Mouse (Mus musculus) brain, adult 2 months (tissue): Measurements from ENCODE around the gene Ppfibp1.

Source experiments
- DNase-seq: peaks from one replicate; pipeline ENCODE4 v3.0.0; 2011; ENCODE audit warnings: low read depth, low spot score

Gene Ppfibp1

DNA sequence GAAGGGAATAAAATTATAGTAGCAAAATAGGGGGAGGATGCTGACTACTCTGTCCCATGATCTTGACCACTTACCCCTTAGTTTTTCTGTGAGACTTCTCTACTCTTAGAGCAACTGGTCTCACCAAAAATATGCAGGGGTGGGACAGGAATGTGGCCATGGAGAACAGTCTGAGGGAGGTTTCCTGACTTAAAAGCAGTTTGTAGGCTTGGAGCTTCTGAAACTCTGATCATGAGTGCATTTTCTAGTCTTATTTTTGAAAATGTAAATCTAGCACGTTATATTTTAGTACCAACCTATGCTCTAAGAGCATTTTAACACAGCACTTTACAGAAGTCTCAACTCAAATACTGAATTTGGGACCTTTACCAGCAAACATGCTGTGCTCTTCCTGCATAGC lies 70.4 kb downstream of the Ppfibp1 start:
- DNase-seq = peak; percentile 57

DNA sequence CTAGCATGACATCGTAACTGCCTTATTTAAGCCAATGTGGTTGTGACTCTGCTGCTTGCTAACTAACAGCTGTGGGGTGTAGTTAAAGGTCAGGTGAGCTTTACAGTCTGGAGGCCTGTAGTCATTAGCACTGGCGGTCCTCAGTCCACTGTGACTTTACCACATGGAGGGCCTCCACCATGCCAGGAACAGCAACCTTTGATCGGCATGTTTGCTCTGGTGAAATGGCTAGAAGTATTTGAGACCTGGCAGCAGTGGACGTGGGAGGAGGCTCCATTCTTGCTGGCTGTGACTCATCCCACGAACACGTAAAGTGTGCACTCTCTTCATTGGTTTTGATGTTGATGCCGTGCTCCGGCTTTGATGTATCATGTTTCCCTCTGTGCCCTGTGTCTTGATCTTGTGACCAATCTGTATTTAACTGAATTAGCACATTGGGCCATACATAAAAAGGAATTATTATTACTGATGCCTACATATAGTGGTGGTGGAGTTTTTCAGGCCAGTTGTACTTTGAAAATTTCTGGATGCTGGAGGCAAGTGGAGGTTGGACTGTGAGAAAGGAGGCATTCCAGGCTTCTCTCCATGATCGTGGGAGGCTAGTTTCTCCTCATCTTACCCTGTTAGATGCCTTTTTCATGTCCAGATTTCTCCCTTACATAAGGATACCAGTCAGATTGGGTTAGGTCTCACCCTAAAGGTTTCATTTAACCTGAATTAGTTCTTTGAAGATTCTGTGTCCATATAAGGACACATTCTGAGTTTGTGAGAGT lies 71.8 kb downstream of the Ppfibp1 start:
- peak; percentile 69 for DNase-seq

DNA sequence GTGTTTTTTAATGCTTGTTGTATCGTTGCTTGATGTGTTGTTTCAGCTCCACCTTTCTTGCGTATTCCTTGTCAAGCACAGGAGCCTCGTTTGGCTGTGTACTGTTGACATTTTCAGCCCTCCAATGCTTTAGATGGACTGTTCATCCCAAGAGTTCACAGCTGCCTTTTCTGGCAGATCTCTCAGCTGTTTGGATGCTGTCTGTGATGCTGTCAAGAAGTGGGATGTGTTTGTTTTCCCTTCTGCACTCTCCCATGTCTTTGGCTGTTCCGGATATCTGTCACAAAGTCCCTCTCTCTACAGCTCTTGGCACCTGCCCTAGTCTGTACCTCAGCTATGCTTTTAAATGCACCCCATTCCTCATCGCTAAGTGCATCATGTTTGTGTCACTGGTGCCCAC lies 72.7 kb downstream of the Ppfibp1 start:
- DNase-seq = peak; percentile 52

- DNase-seq = peak; percentile 56
Observed at GRCm38 (mm10) chr6:146961832-146962481, 73.7 kb downstream of the Ppfibp1 start.

DNA sequence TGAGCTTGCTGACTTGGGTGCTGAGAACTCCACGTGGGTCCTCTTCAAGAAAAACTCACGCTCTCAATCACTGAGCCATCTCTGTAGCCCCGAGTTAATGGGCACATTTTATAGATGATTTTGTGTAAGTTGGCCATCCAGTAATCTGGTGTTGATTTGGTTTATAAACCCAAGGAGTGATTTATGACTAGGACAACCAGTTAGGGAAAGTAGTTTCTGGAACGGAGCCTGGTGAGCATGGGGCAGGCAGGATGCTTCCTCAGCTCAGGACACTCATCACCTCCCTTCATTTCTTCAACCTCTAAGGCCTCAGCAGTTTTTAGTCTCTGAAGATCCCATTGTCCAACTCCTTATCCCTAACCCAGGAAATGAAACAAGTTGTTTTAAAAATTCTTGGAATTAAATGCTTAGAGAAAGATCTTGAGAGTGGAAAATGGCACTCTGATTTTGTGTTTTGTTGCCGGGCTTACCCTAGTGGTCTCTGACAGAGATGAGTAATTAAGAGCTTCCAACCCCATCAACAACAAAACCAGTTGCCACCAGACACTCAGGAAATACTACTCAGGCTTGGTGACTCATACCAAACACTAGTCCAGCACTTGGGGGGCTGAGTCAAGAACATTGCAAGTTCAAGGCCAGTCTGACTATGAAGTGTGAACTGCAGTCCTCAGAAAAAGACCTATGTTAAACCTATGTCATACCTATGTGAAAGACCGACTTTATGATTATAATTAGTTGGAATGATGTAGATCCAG lies 75.3 kb downstream of the Ppfibp1 start:
- DNase-seq = no peak

DNA sequence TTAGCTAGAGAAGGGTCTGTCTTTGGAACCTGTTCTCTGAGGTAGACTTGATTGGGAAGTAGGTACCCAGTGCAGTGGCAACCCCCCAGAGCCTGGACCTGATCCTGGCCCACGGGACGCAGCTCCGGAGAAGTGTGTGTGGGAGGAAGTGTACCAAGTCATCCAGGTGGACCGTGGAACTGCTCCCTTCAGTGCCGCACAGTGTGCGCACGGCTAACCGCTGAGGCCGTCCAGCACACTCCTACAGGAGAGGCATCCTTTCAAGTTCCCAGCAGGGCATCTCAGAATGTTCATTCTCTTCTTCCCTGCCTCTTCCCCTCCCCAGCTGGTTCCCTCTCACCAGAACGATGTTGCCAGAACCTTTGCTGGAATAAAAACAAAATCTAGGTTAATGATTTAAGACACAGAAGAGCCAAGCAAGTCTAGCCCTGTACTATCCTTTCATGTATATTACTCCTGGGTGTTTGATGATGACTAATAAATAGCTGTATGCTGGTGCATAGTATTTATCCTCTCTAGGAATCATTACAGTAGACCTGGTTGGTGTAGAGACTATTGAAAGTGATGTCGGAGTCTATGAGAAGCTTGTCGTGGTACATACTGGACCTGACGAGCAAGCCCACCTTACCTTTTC lies 77.0 kb downstream of the Ppfibp1 start:
- DNase-seq = no peak

GRCm38 (mm10) chr6:146966446-146967019 lies 78.2 kb downstream of the Ppfibp1 start:
- no peak for DNase-seq

- no peak for DNase-seq
Observed at GRCm38 (mm10) chr6:146967836-146968235, 79.5 kb downstream of the Ppfibp1 start.

DNA sequence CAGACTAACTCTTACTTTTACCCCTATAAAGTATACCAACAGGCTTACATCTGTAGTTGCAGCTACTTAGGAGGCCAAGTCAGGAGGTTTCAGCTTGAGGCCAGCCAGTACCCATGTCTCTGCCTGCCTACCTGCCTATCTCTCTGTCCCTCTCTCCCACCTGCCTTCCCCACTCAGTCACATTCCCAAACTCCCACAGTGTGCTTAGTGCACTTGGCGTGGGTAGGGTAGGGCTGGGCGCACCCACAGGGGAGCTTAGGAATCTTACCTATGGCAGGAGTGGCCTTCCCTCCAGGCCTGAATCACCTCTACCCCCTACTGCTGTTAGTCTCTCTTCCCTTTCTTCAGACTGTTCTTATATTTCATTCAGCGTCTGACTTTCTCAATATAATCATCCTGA lies 82.5 kb downstream of the Ppfibp1 start:
- no peak for DNase-seq

DNA sequence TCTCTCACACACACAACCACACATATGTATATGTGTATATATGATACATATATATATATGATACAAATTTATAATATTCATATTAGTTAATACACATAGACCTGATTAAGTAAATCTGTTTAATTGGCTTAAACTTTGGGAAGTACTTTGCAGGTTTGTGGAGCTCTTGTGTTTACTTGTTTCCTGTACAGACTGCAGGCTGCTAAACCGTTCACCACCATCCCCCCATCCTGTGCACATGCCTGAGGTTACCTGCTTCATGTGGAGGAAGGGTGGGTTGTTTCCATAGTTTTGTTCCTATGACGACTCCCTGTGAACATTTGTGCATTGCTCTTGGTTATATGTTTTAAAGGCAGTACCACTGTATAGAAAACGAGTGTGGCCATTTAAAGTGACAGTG lies 83.1 kb downstream of the Ppfibp1 start:
- DNase-seq = no peak

DNA sequence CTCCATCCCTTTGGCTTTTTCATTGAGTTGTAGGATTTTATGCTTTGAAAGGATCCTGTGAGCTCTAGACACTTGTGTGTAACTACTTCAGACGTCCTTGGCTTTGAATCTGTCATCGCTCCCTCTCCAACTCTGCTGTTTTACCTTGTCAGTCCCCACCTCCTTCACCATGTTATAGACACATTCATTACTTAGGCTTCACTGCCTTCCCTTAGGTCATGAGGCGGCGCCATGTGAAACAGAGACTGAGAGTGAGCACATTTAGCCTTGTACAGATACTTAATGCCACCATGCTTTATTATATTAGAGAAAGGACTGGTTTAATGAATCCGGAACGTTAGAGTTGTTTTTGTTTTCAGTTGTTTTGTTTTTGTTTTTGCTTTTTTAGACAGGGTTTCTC lies 83.7 kb downstream of the Ppfibp1 start:
- DNase-seq = no peak

GRCm38 (mm10) chr6:146972740-146973139 lies 84.5 kb downstream of the Ppfibp1 start:
- DNase-seq = no peak

DNA sequence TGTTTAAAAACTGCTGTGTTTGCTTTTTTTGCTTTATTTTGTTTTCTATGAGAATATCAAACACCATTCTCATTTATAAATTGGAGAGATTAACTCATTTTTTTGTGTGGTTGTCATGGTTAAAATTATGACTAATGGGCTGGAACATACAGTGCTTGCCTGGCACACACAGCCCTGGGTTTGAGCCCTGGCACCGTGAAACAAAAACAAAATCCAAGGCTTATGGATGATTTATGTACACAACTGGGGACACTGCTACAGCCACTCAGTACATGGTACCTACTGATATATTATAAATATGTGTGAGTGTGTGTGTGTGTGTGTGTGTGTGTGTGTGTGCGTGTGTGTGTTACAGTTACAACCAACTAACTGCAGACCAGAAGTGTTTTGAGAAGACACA lies 85.1 kb downstream of the Ppfibp1 start:
- no peak for DNase-seq

DNA sequence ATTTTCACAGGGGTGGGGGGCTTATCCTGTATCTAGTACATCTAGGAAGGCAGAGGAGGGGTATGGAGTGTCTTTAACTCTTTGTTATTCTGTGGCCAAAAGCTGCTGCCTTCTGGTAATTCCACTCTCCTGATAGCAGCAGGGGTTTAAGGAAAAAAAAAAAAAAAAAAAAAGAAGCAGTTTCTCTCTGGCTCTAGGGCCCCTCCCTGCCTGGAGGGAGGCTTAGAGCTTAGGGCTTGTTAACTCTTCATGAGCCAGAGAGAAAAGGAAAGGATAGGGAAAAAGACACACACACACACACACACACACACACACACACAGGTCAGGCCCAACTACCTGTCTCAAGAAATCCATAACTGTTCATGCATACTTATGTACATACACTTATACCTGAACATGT lies 85.5 kb downstream of the Ppfibp1 start:
- no peak for DNase-seq

DNA sequence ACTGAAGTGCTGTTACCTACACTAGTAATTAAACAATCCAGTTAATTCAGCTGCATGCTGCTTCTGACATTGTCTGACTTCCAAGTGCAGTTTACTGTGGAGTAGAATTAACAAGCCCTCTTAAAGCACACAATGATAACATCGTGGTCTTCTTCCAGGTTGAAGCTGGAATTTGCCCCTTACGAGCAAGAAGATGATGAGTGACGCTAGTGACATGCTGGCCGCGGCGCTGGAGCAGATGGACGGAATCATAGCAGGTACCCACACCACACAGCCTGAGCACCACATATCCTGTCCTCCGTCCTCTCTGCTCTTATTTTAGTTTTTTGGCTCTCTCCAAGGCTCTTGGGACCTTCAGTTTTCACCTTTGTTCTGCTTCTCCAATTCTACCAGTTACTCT lies 88.2 kb downstream of the Ppfibp1 start:
- no peak for DNase-seq

DNA sequence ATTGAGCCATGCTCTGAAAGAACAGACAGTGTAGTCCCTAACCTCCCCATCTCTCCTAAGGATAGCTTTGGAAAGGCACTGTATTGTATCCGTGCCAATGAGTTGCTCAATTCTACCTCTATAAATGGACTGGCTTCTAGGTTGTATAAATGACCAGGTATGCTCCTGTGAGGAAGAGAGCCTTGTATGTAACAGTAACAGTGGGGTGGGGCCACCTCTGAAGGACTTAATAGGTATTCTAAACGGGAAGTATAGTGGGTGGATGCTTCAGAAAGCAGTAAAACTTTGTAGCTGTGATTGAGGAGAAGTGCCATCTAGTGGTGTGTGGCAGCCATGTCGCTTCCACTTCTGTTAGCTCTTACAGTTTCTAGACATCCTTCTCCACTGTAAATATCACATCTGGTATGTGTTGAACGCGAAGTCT lies 90.4 kb downstream of the Ppfibp1 start:
- DNase-seq = peak; percentile 53

DNA sequence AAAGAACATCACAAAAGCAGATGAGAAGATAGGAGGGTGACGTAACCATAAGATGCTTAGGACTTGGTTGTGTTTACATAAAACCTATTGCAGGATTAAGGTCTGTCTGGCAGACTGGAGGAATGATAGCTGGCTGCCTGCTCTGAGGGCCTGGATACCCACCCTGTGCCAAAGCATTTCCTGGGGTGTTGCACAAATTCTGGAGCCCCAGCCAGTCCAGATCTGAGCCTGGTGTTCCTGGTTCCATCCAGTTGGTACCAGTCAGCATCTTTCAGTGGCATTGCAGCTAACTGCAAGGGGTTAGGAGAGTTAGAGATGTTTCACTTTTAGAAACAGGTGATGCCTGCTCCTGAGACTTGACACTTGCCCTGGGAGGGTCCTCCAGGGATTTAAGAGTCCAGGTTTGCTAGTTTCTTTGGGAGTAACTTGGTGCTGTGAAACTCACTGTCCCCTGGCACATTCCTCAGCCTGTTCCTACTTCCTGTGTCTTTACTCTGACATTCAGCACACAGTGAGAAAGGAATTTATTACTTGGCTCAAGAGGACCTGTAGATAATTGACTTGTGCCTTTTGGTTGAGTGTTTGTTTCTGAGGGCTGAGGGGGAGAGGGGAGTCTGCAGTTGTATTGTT lies 90.9 kb downstream of the Ppfibp1 start:
- DNase-seq = no peak

DNA sequence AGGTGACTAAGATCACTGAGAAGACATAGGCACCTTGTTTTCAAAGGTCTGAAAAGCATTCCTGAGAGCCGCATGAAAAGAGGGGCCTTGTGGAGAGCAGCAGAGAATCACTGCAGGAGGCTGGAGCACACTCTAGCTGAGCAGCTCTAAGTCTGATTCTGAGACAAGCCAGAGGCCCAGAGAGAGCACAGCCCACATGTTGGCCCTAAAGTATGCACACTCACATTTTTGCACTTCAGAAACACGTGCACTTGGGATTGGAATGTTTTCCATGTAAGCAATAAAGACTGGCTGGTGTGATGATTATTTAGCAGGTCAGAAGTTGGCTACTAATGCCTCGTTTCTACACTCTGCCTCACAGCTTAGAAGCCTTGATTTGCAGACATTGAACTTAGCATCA lies 91.7 kb downstream of the Ppfibp1 start:
- no peak for DNase-seq

DNA sequence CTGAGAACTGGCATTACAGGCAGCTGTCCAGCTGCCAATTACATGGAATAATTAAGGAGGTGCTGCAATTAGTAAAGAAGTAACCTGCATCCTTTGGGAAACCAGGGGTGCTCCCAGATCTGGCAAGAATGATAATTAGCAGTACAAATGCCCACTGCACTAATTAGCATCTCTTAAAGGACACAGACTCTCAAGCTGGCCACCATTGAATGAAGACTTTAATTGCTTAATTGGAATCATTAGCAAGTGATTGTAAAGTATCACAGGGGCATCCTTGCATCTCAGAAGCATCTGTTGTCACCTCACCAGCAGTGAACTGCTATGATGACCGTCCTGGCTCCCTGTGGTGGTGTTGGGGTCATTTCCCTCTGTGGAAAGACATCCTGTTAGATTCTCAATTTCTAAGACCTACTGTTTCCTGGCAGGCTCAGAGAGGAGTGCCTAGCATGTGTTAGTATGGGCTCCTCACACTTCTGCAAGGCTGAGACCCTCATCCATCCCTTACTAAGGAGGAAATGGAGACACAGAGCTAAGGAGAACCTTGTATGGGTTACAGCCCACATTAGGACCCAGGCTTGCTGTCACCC lies 93.1 kb downstream of the Ppfibp1 start:
- DNase-seq = no peak

- DNase-seq = peak; percentile 85
Observed at GRCm38 (mm10) chr6:146984569-146984968, 96.3 kb downstream of the Ppfibp1 start.

DNA sequence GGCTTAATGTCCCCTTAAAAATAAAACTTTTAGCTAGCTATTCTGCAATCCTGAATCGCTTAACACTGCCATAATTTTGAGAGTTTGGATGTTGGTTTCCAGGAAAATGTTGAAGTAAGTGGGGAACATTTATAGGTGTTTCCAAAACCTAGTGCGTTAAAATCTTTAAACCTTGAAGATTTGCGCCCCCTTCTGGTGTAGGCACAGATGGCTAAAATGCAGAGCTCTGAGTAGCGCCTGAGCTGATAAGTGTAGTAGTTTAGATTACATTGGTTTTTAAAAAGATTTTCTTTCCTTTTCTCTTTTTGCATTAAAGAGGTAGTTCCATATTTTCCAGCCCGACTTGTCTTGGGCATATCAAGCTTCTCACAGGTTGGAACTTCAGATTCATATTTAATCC lies 105.9 kb downstream of the Ppfibp1 start:
- DNase-seq = peak; percentile 71
